Mouse (Mus musculus) lung, adult 2 months (tissue): Measurements from ENCODE around the gene Zxdb.

Experiments
- CTCF ChIP-seq: fragments of 200-500 bp; IDR thresholded peaks from 2 replicates; pipeline ENCODE4 v1.5.1; 2011; ENCODE audit warnings: mild to moderate bottlenecking, low read length, control low read depth; ENCODE audit not compliant: insufficient read depth
- POLR2A ChIP-seq: fragments of 200-500 bp; IDR thresholded peaks from 2 replicates; pipeline ENCODE4 v1.6.1; 2011; ENCODE audit warnings: low read depth, mild to moderate bottlenecking, control low read depth, low read length, borderline replicate concordance; ENCODE audit errors: extremely low read depth

- no peak for TF ChIP-seq POLR2A
- TF ChIP-seq CTCF = 0 out of 2 replicates have a peak, but pooled peaks have one; percentile 6
Observed at GRCm38 (mm10) chrX:94674977-94675376, 49.4 kb upstream of the Zxdb start.
